ENCODE assay signal across 17 mouse cellular contexts in the genomic region with DNA sequence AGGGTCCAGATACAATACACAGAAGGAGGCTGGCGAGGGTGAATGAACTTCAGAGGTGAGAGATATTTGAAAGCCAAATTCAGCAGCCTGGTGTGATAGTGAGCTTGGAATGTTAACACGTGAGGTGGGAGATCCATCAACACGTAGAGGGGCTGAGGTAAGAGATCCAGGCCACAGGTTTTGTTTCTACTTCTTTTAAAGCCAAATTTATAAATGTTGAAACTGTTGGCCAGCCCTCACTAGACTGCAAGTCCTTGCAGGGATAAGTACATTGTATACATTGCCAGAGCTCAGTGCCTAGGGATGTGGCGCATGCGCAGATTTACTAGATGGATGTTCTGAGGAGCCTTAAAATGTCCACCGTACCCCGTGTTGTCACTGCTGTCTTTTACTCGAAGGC.
"Had no signal": no experiment of that assay in that cellular context is flagged by ENCODE, and none has a peak within 500 bp of the region (broad histone marks: within the 10 kb centered on the region; RNA-seq: fewer than 3 reads in every experiment).

No protein-coding gene starts in this region.

- DNase-seq: kidney, adult 9 months; kidney, postnatal 14 days; kidney, postnatal 4 days; left cerebral cortex, postnatal 4 days; liver, embryonic 13.5 days; lung, adult 2 months; lung, postnatal 14 days; lung, postnatal 4 days; retina, postnatal 1 day; thymus, adult 2 months; thymus, postnatal 14 days; thymus, postnatal 4 days had no signal

- H3K9ac ChIP-seq: liver, embryonic 13.5 days; midbrain, embryonic 13.5 days; neural tube, embryonic 13.5 days had no signal

- H3K4me3 ChIP-seq: liver, embryonic 13.5 days; midbrain, embryonic 13.5 days; myocyte; neural tube, embryonic 13.5 days had no signal

- H3K4me2 ChIP-seq: liver, embryonic 13.5 days; midbrain, embryonic 13.5 days; neural tube, embryonic 13.5 days had no signal

- H3K4me1 ChIP-seq: neural tube, embryonic 13.5 days had no signal

- H3K27me3 ChIP-seq: midbrain, embryonic 13.5 days; neural tube, embryonic 13.5 days had no signal

- H3K36me3 ChIP-seq: liver, embryonic 13.5 days; midbrain, embryonic 13.5 days; neural tube, embryonic 13.5 days had no signal

- H3K9me3 ChIP-seq: liver, embryonic 13.5 days; neural tube, embryonic 13.5 days had no signal

- H3K27ac ChIP-seq: liver, embryonic 13.5 days; midbrain, embryonic 13.5 days; neural tube, embryonic 13.5 days; stomach, postnatal 0 days had no signal

- ATAC-seq: midbrain, embryonic 13.5 days; midbrain, embryonic 16.5 days had no signal
